Mouse (Mus musculus) G1E-ER4 (cell line): Measurements from ENCODE around the gene Slc9a5. TPM values are rescaled to one million over a fixed set of nuclear protein-coding genes. Genes with fewer than 3 reads are reported as not detected.

ENCODE experiments used
- GATA1 ChIP-seq: IDR thresholded peaks from one replicate; pipeline ENCODE4 v1.8.0; 2012; ENCODE audit warnings: low read length, inconsistent platforms
- polyA plus RNA-seq: library from polyadenylated mRNA; stranded (reverse); fragments of >175 nt; gene quantifications from 2 replicates; pipeline ENCODE4 v1.2.3, GENCODE M21; 2012

Slc9a5 gene
- polyA plus RNA-seq, 1 experiment, result 0.49 TPM

GRCm38 (mm10) chr8:105404496-105404895 lies 55.9 kb downstream of the Slc9a5 start:
- no peak for TF ChIP-seq GATA1

- no peak for TF ChIP-seq GATA1
Observed at GRCm38 (mm10) chr8:105406416-105406815, 57.8 kb downstream of the Slc9a5 start.

DNA sequence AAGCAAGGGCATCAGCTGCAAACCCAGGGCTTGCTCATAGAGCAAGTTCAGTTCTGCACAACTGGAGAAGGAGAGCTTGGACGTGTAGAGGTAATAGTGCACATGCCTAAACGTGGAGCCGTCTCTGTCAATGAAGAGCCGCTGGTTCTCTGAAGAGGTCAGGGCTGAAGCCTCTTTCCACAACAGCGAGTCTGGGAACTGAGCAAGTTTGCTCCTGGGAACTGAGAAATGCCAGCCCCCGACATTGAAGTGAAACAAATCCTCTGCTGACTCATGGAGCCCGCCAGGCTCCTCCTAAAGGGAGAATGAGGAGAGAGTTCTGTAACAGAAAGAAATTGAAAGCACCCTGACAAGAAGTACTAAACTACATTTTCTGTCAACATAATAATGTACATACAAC lies 59.7 kb downstream of the Slc9a5 start:
- TF ChIP-seq GATA1, result no peak

- no peak for TF ChIP-seq GATA1
Observed at GRCm38 (mm10) chr8:105409947-105410346, 61.3 kb downstream of the Slc9a5 start.

GRCm38 (mm10) chr8:105413391-105413790 lies 64.7 kb downstream of the Slc9a5 start, which contains the start of the genes Kctd19 and Lrrc36:
TSS of gene Kctd19 (minus strand) at chr8:105413502.
TSS of gene Lrrc36 (plus strand) at chr8:105413571.
- no peak for TF ChIP-seq GATA1

- no peak for TF ChIP-seq GATA1
Observed at GRCm38 (mm10) chr8:105418992-105419391, 70.3 kb downstream of the Slc9a5 start.

Other genes with a start within 250 kb of the Slc9a5 start
- not detected in 2 replicates for gene Ces4a, start 217.0 kb upstream of the Slc9a5 start, polyA plus RNA-seq
- 23.6 and 33.1 TPM in 2 replicates for gene Cbfb, start 178.2 kb upstream of the Slc9a5 start, polyA plus RNA-seq
- gene D230025D16Rik, start 123.7 kb upstream of the Slc9a5 start, polyA plus RNA-seq, result 4.6 and 6.4 TPM in 2 replicates
- 13.1 and 16.3 TPM in 2 replicates for gene B3gnt9, start 93.7 kb upstream of the Slc9a5 start, polyA plus RNA-seq
- gene Tradd, start 84.2 kb upstream of the Slc9a5 start, polyA plus RNA-seq, result 31.1 and 39.7 TPM in 2 replicates
- 7.0 and 8.3 TPM in 2 replicates for gene Fbxl8, start 84.2 kb upstream of the Slc9a5 start, polyA plus RNA-seq
- gene Hsf4, start 79.0 kb upstream of the Slc9a5 start, polyA plus RNA-seq, result 0.55 and 0.76 TPM in 2 replicates
- 0.24 and 0.43 TPM in 2 replicates for gene Nol3, start 72.7 kb upstream of the Slc9a5 start, polyA plus RNA-seq
- 1.6 and 1.8 TPM in 2 replicates for gene 4931428F04Rik, start 59.0 kb upstream of the Slc9a5 start, polyA plus RNA-seq
- 1.3 and 1.4 TPM in 2 replicates for gene Exoc3l, start 52.7 kb upstream of the Slc9a5 start, polyA plus RNA-seq
- 47.6 and 62.4 TPM in 2 replicates for gene E2f4, start 51.2 kb upstream of the Slc9a5 start, polyA plus RNA-seq
- gene Elmo3, start 43.2 kb upstream of the Slc9a5 start, polyA plus RNA-seq, result 0.87 and 0.95 TPM in 2 replicates
- gene Lrrc29, start 22.6 kb upstream of the Slc9a5 start, polyA plus RNA-seq, result 3.4 and 4.3 TPM in 2 replicates
- gene Tmem208, start 22.5 kb upstream of the Slc9a5 start, polyA plus RNA-seq, result 18.3 and 26.8 TPM in 2 replicates
- 7.3 and 7.7 TPM in 2 replicates for gene Fhod1, start 890 bp upstream of the Slc9a5 start, polyA plus RNA-seq
- not detected in 2 replicates for gene Plekhg4, start 24.4 kb downstream of the Slc9a5 start, polyA plus RNA-seq
- gene Kctd19, start 64.7 kb downstream of the Slc9a5 start, polyA plus RNA-seq, result not detected in 2 replicates
- gene Lrrc36, start 64.7 kb downstream of the Slc9a5 start, polyA plus RNA-seq, result not detected in 2 replicates
- gene Tppp3, start 122.7 kb downstream of the Slc9a5 start, polyA plus RNA-seq, result not detected in 2 replicates
- 0.15 and 0.16 TPM in 2 replicates for gene Zdhhc1, start 148.1 kb downstream of the Slc9a5 start, polyA plus RNA-seq
- gene Hsd11b2, start 169.9 kb downstream of the Slc9a5 start, polyA plus RNA-seq, result not detected in 2 replicates
- 17.4 and 23.6 TPM in 2 replicates for gene Atp6v0d1, start 217.2 kb downstream of the Slc9a5 start, polyA plus RNA-seq